Mouse (Mus musculus) small intestine, adult 2 months (tissue): ENCODE data around the gene Fads2.

Experiments used
- CTCF ChIP-seq: fragments of 200-500 bp; IDR thresholded peaks from 2 replicates; pipeline ENCODE4 v1.5.1; 2012; ENCODE audit warnings: low read depth, mild to moderate bottlenecking, control low read depth, inconsistent platforms, low read length, moderate library complexity, mixed read lengths; ENCODE audit not compliant: insufficient replicate concordance, insufficient read length; ENCODE audit errors: extremely low read depth
- POLR2A ChIP-seq: fragments of 200-500 bp; IDR thresholded peaks from 2 replicates; pipeline ENCODE4 v1.6.1; 2012; ENCODE audit warnings: low read depth, mild to moderate bottlenecking, control low read depth, inconsistent platforms, low read length, moderate library complexity

- no peak for TF ChIP-seq CTCF
- TF ChIP-seq POLR2A, result no peak
These were observed 6.6 kb upstream of the Fads2 start for GRCm38 (mm10) chr19:10108129-10108528.
